In the genomic region with DNA sequence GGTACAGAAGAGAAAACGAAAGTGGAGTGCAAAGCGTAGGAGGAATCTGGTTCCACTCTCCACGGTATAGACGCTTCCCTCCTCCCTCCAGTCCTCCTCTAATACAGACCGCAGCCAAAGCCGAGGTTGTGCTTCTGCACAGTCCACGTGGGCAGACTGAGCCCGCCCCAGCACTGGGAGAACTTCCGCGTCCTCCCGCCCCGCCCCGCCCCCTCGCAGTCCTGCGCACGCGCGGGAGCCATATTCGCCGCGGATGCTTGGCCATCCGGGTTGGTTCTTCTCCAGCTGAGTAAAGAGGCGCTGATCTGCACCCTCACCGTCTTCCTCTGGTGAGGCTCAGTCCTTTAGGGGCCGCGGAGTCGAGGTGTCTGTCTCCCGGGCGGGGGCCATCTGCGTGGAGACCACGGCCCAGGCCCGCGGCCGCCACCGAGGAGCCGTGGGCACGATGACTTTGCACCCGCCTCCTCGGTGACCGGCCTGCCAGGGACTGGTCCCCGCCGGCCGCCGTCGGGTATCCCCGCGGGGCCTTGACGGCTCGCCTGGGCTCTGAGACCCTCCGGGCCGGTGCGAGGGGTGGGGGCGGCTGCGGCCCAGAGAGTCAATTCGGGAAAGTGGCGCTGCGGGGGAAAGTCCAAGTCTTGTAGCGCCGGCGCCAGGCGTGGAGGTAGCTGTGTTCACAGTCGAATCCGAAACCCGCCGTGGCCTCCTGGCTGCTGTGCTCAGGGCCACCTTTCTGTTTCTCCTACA, we compare ENCODE assay signal across 8 mouse cellular contexts. TPM values are rescaled to one million over a fixed set of nuclear protein-coding genes. Genes with fewer than 3 reads are reported as not detected.
A peak's percentile ranks its signal among the peaks of the same experiment; 100 is the strongest.
DNase-seq lines count a peak whose midpoint lies in the region; ATAC-seq lines count a peak whose summit lies in the region.

A gene (plus strand): TSS at position 216 of the 747 bp plus-strand sequence.
A gene (minus strand): TSS at position 424 of the 747 bp plus-strand sequence.

- peak; percentile 99 for ATAC-seq in heart, embryonic 13.5 days (ENCODE audit: extremely low read depth, insufficient number of reproducible peaks, low FRiP score, low TSS enrichment)
- peak; percentile 99 for ATAC-seq in liver, embryonic 12.5 days
- ATAC-seq in stomach, embryonic 15.5 days (ENCODE audit: insufficient read depth, low FRiP score, low read depth) = peak; percentile 100

- H3K27ac ChIP-seq in brown adipose tissue, adult 24 weeks (replicated peaks; ENCODE audit: low read depth, low read length) = peak within 1 kb of the TSS; percentile 85
- peak within 1 kb of the TSS; percentile 93 for H3K27ac ChIP-seq in heart, embryonic 13.5 days (replicated peaks)
- H3K27ac ChIP-seq in liver, embryonic 12.5 days = peak within 1 kb of the TSS; percentile 87
- peak within 1 kb of the TSS; percentile 93 for H3K27ac ChIP-seq in stomach, embryonic 15.5 days

- peak within 1 kb of the TSS; percentile 88 for H3K4me2 ChIP-seq in heart, embryonic 13.5 days
- H3K4me2 ChIP-seq in liver, embryonic 12.5 days = peak within 1 kb of the TSS; percentile 77
- H3K4me2 ChIP-seq in stomach, embryonic 15.5 days = peak within 1 kb of the TSS; percentile 67

- H3K36me3 ChIP-seq in heart, embryonic 13.5 days = peaks cover 38% of the 10 kb centered on the region
- H3K36me3 ChIP-seq in liver, embryonic 12.5 days = peaks cover 37% of the 10 kb centered on the region
- H3K36me3 ChIP-seq in stomach, embryonic 15.5 days = peaks cover 19% of the 10 kb centered on the region

- H3K9me3 ChIP-seq in heart, embryonic 13.5 days = no peaks in the 10 kb centered on the region
- no peaks in the 10 kb centered on the region for H3K9me3 ChIP-seq in liver, embryonic 12.5 days (replicated peaks)
- no peaks in the 10 kb centered on the region for H3K9me3 ChIP-seq in stomach, embryonic 15.5 days

- WGBS in heart, embryonic 13.5 days = under 1% methylated on average over 65 of the region's 65 CpGs
- under 1% methylated on average over 62 of the region's 65 CpGs for WGBS in liver, embryonic 12.5 days (ENCODE audit: insufficient replicate concordance)
- WGBS in stomach, embryonic 15.5 days = under 1% methylated on average over 51 of the region's 65 CpGs

- H3K4me3 ChIP-seq in brown adipose tissue, adult 24 weeks (ENCODE audit: insufficient read depth, low read depth, low read length) = peak within 1 kb of the TSS; percentile 95
- H3K4me3 ChIP-seq in heart, embryonic 13.5 days = peak within 1 kb of the TSS; percentile 92
- H3K4me3 ChIP-seq in liver, embryonic 12.5 days = peak within 1 kb of the TSS; percentile 94
- H3K4me3 ChIP-seq in stomach, embryonic 15.5 days (replicated peaks) = peak within 1 kb of the TSS; percentile 77

- H3K9ac ChIP-seq in heart, embryonic 13.5 days = peak within 1 kb of the TSS; percentile 94
- peak within 1 kb of the TSS; percentile 91 for H3K9ac ChIP-seq in liver, embryonic 12.5 days
- H3K9ac ChIP-seq in stomach, embryonic 15.5 days = peak within 1 kb of the TSS; percentile 78

- DNase-seq in CD4-positive, CD25-positive, alpha-beta regulatory T cell, adult 2 months (ENCODE audit: low read depth, low spot score) = peak; percentile 97
- DNase-seq in fat pad, adult 2 months (ENCODE audit: extremely low read depth, low read depth, low spot score) = peak; percentile 80
- DNase-seq in kidney, postnatal 10 days = peak; percentile 97
- peak; percentile 85 to 90 for DNase-seq in natural killer cell, adult 2 months (ENCODE audit: low spot score in 2 of 2)

- no peaks in the 10 kb centered on the region for H3K27me3 ChIP-seq in heart, embryonic 13.5 days (replicated peaks)
- no peaks in the 10 kb centered on the region; the same call in 1 of the 2 replicates for H3K27me3 ChIP-seq in liver, embryonic 12.5 days (replicated peaks)
- no peaks in the 10 kb centered on the region for H3K27me3 ChIP-seq in stomach, embryonic 15.5 days (replicated peaks)

- H3K4me1 ChIP-seq in brown adipose tissue, adult 24 weeks (ENCODE audit: control insufficient read depth, insufficient read depth, insufficient read length, low read length) = peaks cover 5% of the 10 kb centered on the region; the same call in 1 of the 2 replicates
- peaks cover 23% of the 10 kb centered on the region for H3K4me1 ChIP-seq in heart, embryonic 13.5 days
- peaks cover 46% of the 10 kb centered on the region for H3K4me1 ChIP-seq in liver, embryonic 12.5 days
- H3K4me1 ChIP-seq in stomach, embryonic 15.5 days = 0 out of 2 replicates have a peak, but pooled peaks cover 9% of the 10 kb centered on the region

RNA-seq across cellular contexts. Expression of the first gene that starts in this region (rescaled TPM):
- polyA plus RNA-seq in brown adipose tissue, adult 24 weeks (2012; ENCODE audit: insufficient read depth, insufficient read length, missing spikeins) = 266 and 280 TPM in 2 replicates
- polyA plus RNA-seq in heart, embryonic 13.5 days (2015; fragmentation: Nextera tagmentation; extraction: Ambion mirVana) = 224 and 249 TPM in 2 replicates
- 211 and 216 TPM in 2 replicates for polyA plus RNA-seq in liver, embryonic 12.5 days (2016; fragmentation: Nextera tagmentation; extraction: Ambion mirVana)
- polyA plus RNA-seq in stomach, embryonic 15.5 days (2015; fragmentation: Nextera tagmentation; extraction: Ambion mirVana) = 286 and 294 TPM in 2 replicates

RNA-seq across cellular contexts. Expression of the second gene that starts in this region (rescaled TPM):
- 2.0 TPM in 1 of 2 replicates, not detected in the other for polyA plus RNA-seq in brown adipose tissue, adult 24 weeks (2012; ENCODE audit: insufficient read depth, insufficient read length, missing spikeins)
- polyA plus RNA-seq in heart, embryonic 13.5 days (2015; fragmentation: Nextera tagmentation; extraction: Ambion mirVana) = 0.59 and 0.94 TPM in 2 replicates
- polyA plus RNA-seq in liver, embryonic 12.5 days (2016; fragmentation: Nextera tagmentation; extraction: Ambion mirVana) = 0.48 and 0.61 TPM in 2 replicates
- polyA plus RNA-seq in stomach, embryonic 15.5 days (2015; fragmentation: Nextera tagmentation; extraction: Ambion mirVana) = 0.48 and 0.77 TPM in 2 replicates

Comparison
In these comparisons a context has a peak if more than half of its experiments do, and no peak if none do; other contexts are left out.
1. Peak in every context shown above with its lines: DNase-seq, ATAC-seq, H3K4me3 ChIP-seq and H3K27ac ChIP-seq.